ENCODE assay signal across 8 mouse cellular contexts in the genomic region with DNA sequence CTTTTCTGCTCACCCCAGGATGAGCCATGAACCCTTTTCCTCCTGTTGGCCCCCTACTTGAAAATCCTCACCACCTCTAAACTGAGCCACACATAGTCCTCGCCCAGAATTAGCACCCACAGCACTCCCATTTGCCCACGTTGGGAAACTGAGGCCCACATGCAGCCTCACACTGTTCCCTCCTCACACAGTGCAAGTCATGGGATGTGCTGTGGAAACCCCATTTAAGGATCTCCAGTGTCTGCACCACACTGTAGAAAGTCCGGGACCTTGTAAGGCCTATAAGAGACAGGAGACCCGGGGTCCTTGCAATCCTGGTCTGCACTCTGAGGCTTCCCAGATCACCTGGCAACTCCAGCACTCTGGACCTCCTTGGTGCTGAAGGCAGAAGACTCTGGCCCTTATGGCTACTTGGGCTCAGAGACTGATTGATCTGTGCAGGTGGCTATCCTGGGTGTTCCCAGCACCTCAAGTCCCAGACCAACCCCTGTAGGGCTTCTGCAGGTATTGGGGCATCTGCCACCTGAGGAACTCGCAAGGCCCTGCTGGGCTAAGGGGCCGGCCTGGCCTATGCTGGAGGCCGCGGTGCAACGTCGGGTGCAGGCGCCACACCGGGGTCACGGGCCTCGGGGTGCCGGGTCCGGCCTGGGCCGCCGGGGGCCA. TPM values are rescaled to one million over a fixed set of nuclear protein-coding genes. Genes with fewer than 3 reads are reported as not detected.
A peak's percentile ranks its signal among the peaks of the same experiment; 100 is the strongest.
DNase-seq lines count a peak whose midpoint lies in the region; ATAC-seq and TF ChIP-seq lines count a peak whose summit lies in the region.

No protein-coding gene starts in this region.

- no peak for DNase-seq in left cerebral cortex, adult 2 months (ENCODE audit: extremely low spot score in 1 of 2, low spot score in 2 of 2)
- DNase-seq in left cerebral cortex, postnatal 36 days (ENCODE audit: low spot score in 2 of 2) = no peak
- peak; percentile 9 for DNase-seq in forebrain, embryonic 14.5 days (ENCODE audit: low spot score)
- DNase-seq in liver = peak; percentile 8
- DNase-seq in thymus, postnatal 0 days (ENCODE audit: low spot score) = no peak
- no peak for DNase-seq in cerebellum, adult 9-11 months
- no peak for DNase-seq in T-cell, adult 2 months (ENCODE audit: low spot score)

- 17% methylated on average over 18 of the region's 18 CpGs for WGBS in forebrain, embryonic 14.5 days
- 32% methylated on average over 18 of the region's 18 CpGs for WGBS in small intestine, adult 2 months

- H3K4me3 ChIP-seq in left cerebral cortex, adult 2 months = peak overlapping the region; percentile 52
- H3K4me3 ChIP-seq in forebrain, embryonic 14.5 days (ENCODE audit: low read depth, low read length) = peak overlapping the region; percentile 38
- H3K4me3 ChIP-seq in small intestine, adult 2 months (ENCODE audit: low read depth, low read length) = peak overlapping the region; percentile 46; the same call in 1 of the 2 replicates

- H3K27me3 ChIP-seq in forebrain, embryonic 14.5 days (replicated peaks; ENCODE audit: control insufficient read depth, insufficient read depth, low read length) = peaks cover 26% of the 10 kb centered on the region
- peaks cover 18% of the 10 kb centered on the region for H3K27me3 ChIP-seq in small intestine, adult 2 months (ENCODE audit: control insufficient read depth, insufficient read depth, low read length)

- TF ChIP-seq CTCF in left cerebral cortex, adult 2 months (IDR thresholded peaks at IDR 0.05) = no peak
- no peak for TF ChIP-seq CTCF in small intestine, adult 2 months (IDR thresholded peaks at IDR 0.05; ENCODE audit: extremely low read depth, insufficient read length, insufficient replicate concordance, low read depth, low read length)

- H3K36me3 ChIP-seq in forebrain, embryonic 14.5 days (ENCODE audit: control insufficient read depth, insufficient read depth, low read length) = no peaks in the 10 kb centered on the region
- H3K36me3 ChIP-seq in small intestine, adult 2 months (ENCODE audit: control insufficient read depth, insufficient read depth, low read length) = no peaks in the 10 kb centered on the region

- H3K9ac ChIP-seq in forebrain, embryonic 14.5 days (ENCODE audit: low read length) = peak overlapping the region; percentile 69

- no peak for TF ChIP-seq POLR2A in small intestine, adult 2 months (IDR thresholded peaks at IDR 0.05; ENCODE audit: low read depth, low read length)

- H3K4me1 ChIP-seq in forebrain, embryonic 14.5 days (ENCODE audit: control insufficient read depth, insufficient read depth, low read length) = peaks cover 9% of the 10 kb centered on the region
- peaks cover 2% of the 10 kb centered on the region; the same call in 1 of the 2 replicates for H3K4me1 ChIP-seq in small intestine, adult 2 months (ENCODE audit: control insufficient read depth, insufficient read depth, insufficient read length, low read length)

- intact Hi-C loops in left cerebral cortex, adult 2 months (cut with DNase I) = no loop called here
- intact Hi-C loops in left cerebral cortex, postnatal 36 days (cut with DNase I) = no loop called here

- H3K27ac ChIP-seq in left cerebral cortex, adult 2 months = no peak overlapping the region
- H3K27ac ChIP-seq in forebrain, embryonic 14.5 days (ENCODE audit: low read depth, low read length) = peak overlapping the region; percentile 48; the same call in 1 of the 2 replicates
- no peak overlapping the region for H3K27ac ChIP-seq in small intestine, adult 2 months (ENCODE audit: insufficient read depth, low read depth, low read length)

- peak; percentile 49 for ATAC-seq in forebrain, embryonic 14.5 days

- peak overlapping the region; percentile 80 for H3K4me2 ChIP-seq in forebrain, embryonic 14.5 days (ENCODE audit: low read length)

- H3K9me3 ChIP-seq in forebrain, embryonic 14.5 days (replicated peaks; ENCODE audit: control insufficient read depth, low read length) = no peaks in the 10 kb centered on the region

RNA-seq across cellular contexts. Expression of gene Cdkn1c, which starts 23.5 kb away (rescaled TPM):
- total RNA-seq in left cerebral cortex, adult 2 months (2021) = 10 to 100 TPM; 10.3 to 10.7 TPM
- total RNA-seq in left cerebral cortex, postnatal 36 days (2021) = 10 to 100 TPM; 11.9 to 14.2 TPM
- 229 and 231 TPM in 2 replicates for polyA plus RNA-seq in forebrain, embryonic 14.5 days (2014; fragmentation: Nextera tagmentation; extraction: Ambion mirVana)
- 8.7 and 9.6 TPM in 2 replicates for polyA plus RNA-seq in small intestine, adult 2 months (2012; rRNA removed)
- polyA plus RNA-seq in thymus, postnatal 0 days (2015; fragmentation: Nextera tagmentation; extraction: Ambion mirVana) = 59.1 and 74.9 TPM in 2 replicates

RNA-seq across cellular contexts. Expression of gene Slc22a18, which starts 36.2 kb away (rescaled TPM):
- under 1 TPM; 0.58 to 0.81 TPM for total RNA-seq in left cerebral cortex, adult 2 months (2021)
- total RNA-seq in left cerebral cortex, postnatal 36 days (2021) = under 1 TPM; 0.34 to 0.89 TPM
- 0.52 and 0.66 TPM in 2 replicates for polyA plus RNA-seq in forebrain, embryonic 14.5 days (2014; fragmentation: Nextera tagmentation; extraction: Ambion mirVana)
- polyA plus RNA-seq in small intestine, adult 2 months (2012; rRNA removed) = 249 and 251 TPM in 2 replicates
- polyA plus RNA-seq in thymus, postnatal 0 days (2015; fragmentation: Nextera tagmentation; extraction: Ambion mirVana) = 1.0 and 1.6 TPM in 2 replicates

Comparison
In these comparisons a context has a peak if more than half of its experiments do, and no peak if none do; other contexts are left out.
1. DNase-seq: peak in forebrain, embryonic 14.5 days (single experiment) and liver (single experiment); none in left cerebral cortex, adult 2 months (0 of 2), left cerebral cortex, postnatal 36 days (0 of 2), thymus, postnatal 0 days (single experiment), cerebellum, adult 9-11 months (single experiment) and T-cell, adult 2 months (single experiment).
2. RNA of gene Slc22a18, which starts 36.2 kb away (polyA plus RNA-seq): 249 to 251 TPM in small intestine, adult 2 months; 1.0 to 1.6 TPM in thymus, postnatal 0 days and 0.52 to 0.66 TPM in forebrain, embryonic 14.5 days; every median in the first group is over 10 times any median in the second.
3. Peak in every context shown above with its lines, with median percentiles within 50 percentile points of each other: H3K4me3 ChIP-seq.